Mouse (Mus musculus) mouse embryonic stem cell (cell line): ENCODE data around the gene Pakap.

Experiments
- in situ Hi-C, 2 experiments: fragments of 300-500 bp; cut with MboI; formaldehyde crosslinking; loops; 1 replicate in 1 of 2; 3 replicates in 1 of 2; pipeline ENCODE4 v1.14.3; 2019 to 2020; ENCODE audit warnings: low sequenced_read_pairs in 2 of 2, low pct_unique_long_range_greater_than_20kb in 1 of 2, mixed read lengths in 1 of 2; ENCODE audit not compliant: unreplicated experiment in 1 of 2

Pakap gene

DNA sequence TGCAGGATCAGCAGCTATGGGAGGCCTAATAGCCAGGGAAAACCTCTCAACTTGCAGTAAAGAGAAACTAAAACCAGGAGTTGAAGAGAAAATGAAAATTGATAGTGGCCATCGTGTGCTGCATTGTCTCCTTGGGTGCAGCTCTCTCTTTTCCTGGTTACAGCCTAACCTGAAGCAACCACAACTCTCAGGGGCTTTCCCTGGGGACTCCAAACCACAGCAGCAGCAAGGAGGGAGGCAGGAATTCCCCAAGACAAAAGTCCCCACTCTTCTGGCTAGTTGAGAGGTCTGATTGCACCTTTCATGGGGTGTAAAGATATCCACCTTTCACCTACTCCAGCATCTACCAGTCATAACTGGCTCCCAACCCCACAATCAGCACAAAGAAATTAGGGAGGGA, 157.6 kb downstream of the Pakap start:
- in situ Hi-C loops: no loop called here

DNA sequence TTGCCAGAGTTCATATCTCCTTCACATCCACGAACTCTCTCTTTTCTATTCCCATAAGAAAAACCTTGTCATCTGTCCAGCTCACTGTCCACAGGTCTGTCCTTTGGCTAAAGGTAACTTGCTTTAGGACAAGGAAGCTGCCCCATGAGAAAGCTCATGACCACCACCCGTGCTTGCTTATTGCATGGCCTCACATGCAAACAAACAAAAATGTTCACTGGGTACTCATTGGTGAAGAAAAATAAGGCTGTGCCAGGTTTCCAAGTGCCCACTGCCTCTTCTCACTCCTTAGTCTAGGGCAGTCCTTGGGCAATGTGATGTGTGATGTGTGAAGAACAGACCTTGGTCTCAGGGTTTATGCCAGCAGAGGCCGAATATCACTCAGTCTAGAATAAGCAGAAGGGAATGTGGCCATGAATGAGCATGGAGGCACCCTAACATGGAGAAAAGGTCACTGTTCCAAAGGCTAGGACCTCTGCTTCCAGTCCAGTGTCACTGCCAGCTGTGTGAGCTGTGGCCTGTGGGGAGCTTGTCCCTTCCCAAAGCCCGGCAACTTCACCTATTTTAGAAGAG, 160.7 kb downstream of the Pakap start:
- in situ Hi-C loops: no loop called here

- in situ Hi-C loops: no loop called here
Measured at GRCm38 (mm10) chr4:57730047-57730446, 162.1 kb downstream of the Pakap start.

DNA sequence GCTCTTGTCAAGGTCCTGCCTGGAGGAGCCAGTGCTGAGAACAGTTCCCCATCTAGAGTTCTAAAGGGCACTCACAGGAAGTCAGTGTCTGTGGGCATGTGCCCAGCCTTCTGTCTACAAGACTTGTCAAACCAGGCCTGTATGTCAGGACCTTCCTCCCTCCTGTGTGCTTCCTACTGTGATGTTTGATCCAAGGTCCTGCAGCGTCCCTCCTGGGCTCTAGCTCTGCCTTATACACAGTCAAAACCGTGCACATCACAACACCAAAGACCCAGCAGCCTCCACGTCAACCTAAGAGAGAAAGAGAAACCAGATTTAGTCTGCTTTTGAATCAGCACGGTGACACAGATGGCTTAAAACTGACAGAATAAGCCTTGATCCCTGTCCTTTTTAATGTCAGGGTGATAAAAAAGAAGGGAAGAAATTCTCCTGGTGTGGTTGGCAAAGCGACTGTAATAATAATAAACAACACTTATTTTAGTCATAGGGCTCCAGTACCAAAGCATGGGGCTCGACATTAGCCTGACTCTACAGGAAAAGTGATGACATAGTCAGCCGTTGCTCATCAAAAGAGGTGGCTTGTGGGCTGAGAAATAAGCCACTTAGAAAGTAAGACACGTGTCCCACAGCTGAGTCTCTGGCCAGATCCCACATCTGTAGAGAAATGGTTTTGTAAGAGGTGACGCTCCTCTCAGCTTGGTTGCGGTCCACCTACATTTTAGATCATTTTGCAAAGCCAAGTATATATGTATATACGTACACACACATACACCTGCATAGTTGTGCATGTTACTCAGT, 163.0 kb downstream of the Pakap start:
- in situ Hi-C loops: no loop called here

DNA sequence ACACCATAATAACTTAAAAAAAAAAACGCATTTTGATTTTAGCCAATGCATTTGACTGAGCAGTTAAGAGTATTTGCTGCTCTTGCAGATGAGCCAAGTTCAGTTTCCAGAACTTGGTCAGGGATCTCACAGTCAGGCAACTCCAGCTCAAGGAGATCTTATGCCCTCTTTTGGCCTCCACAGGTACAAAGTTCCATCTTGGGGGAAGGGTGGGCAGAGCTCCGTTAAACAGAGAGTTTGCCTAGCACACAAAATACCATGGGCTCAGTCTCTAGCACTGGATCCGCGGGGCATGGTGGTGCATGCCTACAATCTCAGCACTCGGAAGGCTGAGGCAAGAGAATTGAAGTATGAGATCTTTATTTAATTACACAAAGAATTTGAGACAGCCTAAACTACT, 164.4 kb downstream of the Pakap start:
- in situ Hi-C loops: no loop called here

GRCm38 (mm10) chr4:57733445-57733844, 165.5 kb downstream of the Pakap start:
- in situ Hi-C loops: no loop called here

- in situ Hi-C loops: no loop called here
Measured at GRCm38 (mm10) chr4:57735426-57735825, 167.4 kb downstream of the Pakap start.

DNA sequence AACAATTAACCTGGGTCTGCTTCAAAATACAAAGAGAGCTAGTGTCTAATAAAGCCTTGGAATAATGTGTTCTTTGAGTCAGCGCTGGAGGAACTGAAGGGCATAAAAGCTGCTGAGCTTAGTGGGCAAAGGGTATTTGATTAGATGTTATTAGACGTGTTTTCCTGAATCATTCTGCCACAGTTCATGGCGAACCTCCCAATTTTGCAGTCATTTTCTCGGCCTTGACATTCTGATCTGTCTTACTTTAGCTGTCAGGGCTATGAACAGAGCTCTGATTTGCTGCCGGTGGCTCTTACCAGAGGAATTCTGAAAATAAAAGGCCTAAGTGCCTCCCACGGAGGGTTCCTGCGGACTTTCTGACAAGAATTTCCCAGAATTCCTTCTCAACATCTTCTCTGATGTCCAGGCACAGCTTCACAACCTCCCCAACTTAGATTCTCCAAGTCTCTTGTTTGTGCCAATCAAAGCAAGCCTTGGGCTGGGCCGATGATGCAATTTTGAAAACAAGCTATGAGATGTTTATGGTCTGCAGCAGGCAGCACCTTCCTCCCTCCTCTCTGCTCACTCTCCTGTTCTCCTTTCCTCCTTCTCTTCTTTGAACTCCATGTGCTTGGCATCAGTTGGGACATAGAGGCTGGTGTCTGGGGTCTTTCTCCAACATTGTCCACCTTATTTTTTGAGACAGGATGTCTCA, 171.0 kb downstream of the Pakap start:
- in situ Hi-C loops: no loop called here

DNA sequence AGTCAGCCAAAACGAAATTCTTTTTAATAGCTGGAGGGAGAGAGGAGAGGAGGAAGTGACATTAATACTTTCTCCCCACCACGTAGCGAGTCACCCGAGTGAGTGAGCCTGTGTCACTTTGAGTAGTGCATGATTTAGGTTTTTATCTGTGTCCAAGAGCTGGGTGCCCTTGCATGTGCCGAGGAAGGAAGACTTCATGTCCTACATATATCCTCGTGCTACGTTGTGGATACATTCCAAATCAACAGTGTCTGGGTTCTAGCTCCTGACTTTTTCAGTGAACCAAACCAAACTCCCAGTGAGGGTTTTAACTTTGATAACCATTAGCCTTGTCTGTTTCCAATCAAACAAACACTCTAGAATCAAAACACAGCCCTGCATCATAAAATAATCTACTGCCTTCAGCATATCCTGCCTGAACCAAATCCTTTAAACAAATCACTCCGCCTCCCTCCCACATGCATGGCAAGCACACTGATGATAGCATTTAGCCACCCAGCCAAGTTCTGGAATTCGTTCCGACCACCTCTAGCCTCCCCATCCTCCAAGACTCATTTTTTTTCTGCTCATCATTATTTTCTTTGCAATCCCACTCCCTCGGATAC, 175.4 kb downstream of the Pakap start:
- in situ Hi-C loops: no loop called here

GRCm38 (mm10) chr4:57750651-57751050, 182.7 kb downstream of the Pakap start:
- in situ Hi-C loops: no loop called here

GRCm38 (mm10) chr4:57751054-57751453, 183.1 kb downstream of the Pakap start:
- in situ Hi-C loops: no loop called here

DNA sequence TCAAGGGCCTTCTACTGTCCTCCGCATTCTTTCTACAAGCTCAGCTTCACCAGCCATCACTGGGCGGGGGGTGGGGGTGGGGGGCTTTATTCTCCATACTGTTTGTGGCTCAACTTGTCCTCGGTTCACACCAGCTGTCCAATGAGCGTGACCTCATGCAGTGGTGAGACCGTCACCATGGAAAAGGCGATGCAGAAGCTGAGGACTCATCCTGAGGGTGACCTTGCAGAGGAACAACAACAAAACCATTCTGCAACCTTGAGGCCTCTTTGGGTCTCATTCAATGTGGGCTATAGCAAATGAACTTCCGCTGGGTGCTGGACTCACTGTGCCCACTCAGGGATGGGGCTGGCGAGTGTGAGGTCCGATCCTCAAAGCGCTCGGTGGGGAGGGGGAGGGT, 183.6 kb downstream of the Pakap start:
- in situ Hi-C loops: no loop called here

DNA sequence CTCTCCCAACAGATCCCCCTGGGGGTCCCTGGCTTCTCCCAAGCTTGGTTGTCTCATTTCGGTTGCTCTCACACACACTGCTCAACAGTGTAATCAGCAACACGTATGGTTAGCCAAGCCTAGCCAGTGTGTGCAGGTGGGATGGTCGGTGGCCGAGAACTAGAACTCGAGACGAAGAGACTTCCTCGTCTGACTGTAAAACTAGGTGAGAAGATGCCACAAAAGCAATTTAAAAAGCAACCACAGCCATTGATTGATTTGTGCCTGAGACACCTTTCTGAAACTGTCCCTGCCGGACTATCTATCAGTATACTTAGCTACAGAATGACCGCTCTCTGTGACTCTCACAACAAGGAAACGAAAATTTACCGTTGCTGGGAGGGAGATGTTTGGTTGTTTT, 187.1 kb downstream of the Pakap start:
- in situ Hi-C loops: no loop called here

GRCm38 (mm10) chr4:57757997-57758396, 190.0 kb downstream of the Pakap start:
- in situ Hi-C loops: no loop called here

- in situ Hi-C loops: no loop called here
Measured at GRCm38 (mm10) chr4:57762424-57762823, 194.4 kb downstream of the Pakap start.

- in situ Hi-C loops: no loop called here
Measured at GRCm38 (mm10) chr4:57764392-57764791, 196.4 kb downstream of the Pakap start.

DNA sequence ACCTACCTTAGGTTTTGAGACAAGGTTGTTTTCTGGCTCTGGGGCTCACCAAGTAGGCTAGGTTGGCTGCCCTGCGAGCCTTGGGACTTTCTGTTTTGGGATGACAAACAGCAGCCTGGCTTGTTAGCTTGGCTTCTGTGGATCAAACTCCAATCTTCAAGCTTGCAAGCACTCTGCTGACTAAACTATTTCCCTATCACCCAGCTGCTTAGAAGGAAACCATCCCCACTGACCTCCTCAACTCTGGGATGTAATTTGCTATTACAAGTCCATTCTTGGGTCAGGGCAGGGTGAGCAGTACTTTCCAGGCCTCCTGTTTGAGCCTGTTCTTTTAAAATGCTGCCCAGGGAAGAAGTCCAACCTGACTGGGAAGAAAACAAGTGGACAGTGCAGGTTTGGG, 196.9 kb downstream of the Pakap start:
- in situ Hi-C loops: no loop called here

GRCm38 (mm10) chr4:57765806-57766205, 197.8 kb downstream of the Pakap start:
- in situ Hi-C loops: no loop called here

GRCm38 (mm10) chr4:57769007-57769406, 201.0 kb downstream of the Pakap start:
- in situ Hi-C loops: no loop called here
